Mouse (Mus musculus): ENCODE results near the gene Rxra. TPM values are rescaled to one million over a fixed set of nuclear protein-coding genes. Genes with fewer than 3 reads are reported as not detected.

Rxra gene
- total RNA-seq, 2 experiments from 2014 or later: 48.4 to 53.6 TPM

GRCm38 (mm10) chr2:27775006-27775405 lies 98.8 kb downstream of the Rxra start:
- no peak for DNase-seq
- intact Hi-C loops (cut with DNase I; ENCODE audit: low total_unique reads): no loop called here

DNA sequence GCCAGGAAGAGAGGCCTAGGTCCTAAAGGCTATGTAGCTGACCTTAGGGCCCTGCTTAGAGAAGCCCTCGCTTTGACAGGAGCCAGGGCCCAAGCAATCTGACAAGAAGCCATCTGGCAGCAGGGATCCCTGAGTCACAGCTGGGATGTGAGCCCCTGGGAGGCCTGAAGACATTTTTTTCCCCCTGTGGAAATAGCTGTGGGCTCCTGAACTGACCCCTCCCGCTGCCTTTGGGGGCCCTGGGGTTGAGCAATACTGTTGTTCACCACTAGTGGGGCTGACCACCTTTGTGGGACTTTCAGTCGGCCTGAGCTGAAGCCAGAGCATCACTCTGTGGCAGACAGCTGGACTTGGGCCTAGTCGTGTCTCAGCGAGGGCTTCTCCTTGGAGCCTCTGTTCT lies 99.4 kb downstream of the Rxra start:
- peak; percentile 59 for DNase-seq
- intact Hi-C loops (cut with DNase I; ENCODE audit: low total_unique reads): no loop called here

DNA sequence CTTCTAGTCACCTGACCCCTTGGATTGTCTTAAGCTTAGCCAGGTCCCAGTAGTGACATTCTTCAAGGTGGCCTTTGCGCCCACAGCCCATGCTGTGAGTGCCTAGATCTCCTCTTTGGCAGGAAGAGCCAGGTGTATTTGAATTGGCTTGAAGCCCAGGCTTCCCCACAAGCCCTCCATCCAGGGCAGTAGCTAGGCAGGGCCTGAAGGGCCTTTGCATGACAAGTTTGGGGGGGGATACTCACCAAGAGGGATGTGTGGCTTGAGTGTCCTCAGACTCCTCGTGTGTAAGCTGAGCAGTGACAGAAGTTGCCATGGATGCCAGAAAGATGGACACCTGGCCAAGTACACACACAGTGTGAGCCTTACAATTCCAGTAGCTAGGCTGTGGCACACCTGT lies 101.5 kb downstream of the Rxra start:
- no peak for DNase-seq
- intact Hi-C loops (cut with DNase I; ENCODE audit: low total_unique reads): no loop called here

DNA sequence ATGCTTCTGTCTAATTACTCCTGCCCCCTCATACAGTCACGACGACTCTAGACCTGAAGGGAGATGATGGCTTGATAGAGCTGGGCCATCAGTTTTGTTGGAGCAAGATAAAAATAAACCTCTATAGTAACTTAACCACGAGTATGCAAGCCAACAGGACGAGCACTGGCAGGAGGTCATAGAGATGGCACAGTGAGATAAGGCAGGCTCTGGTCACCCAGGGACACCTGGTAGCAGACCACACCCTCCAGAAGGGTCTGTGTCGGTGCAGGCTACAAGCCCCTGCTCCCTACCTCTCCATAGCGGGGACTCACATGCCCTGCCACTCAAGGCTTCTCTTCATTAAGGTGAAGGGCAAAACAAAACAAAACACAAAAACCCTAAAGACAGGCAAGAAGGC lies 102.0 kb downstream of the Rxra start:
- intact Hi-C loops (cut with DNase I; ENCODE audit: low total_unique reads): no loop called here
- DNase-seq: no peak

GRCm38 (mm10) chr2:27779291-27779866 lies 103.1 kb downstream of the Rxra start:
- peak; percentile 63 for DNase-seq
- intact Hi-C loops (cut with DNase I; ENCODE audit: low total_unique reads): no loop called here

DNA sequence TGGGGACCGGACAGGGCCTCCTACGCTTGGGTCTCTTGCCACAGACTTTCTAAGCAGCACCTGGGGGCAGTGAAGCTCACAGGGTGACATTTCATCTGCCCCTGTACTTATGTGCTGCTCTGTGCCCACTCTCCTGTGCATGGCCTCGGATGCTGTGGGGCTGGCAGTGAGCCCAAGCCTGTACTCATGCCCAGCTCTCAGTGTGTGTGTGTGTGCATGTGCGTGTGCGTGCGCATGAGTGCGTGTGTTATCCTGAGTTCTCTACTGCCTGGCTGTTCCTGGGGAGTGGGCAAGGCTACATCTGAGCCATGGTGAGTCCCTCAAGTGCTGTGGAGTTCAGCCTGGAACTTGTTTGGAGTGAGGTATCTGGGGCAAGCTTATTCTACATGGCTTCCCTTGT lies 103.9 kb downstream of the Rxra start:
- DNase-seq: no peak
- intact Hi-C loops (cut with DNase I; ENCODE audit: low total_unique reads): no loop called here

GRCm38 (mm10) chr2:27785363-27785762 lies 109.1 kb downstream of the Rxra start:
- intact Hi-C loops (cut with DNase I; ENCODE audit: low total_unique reads): no loop called here
- no peak for DNase-seq

DNA sequence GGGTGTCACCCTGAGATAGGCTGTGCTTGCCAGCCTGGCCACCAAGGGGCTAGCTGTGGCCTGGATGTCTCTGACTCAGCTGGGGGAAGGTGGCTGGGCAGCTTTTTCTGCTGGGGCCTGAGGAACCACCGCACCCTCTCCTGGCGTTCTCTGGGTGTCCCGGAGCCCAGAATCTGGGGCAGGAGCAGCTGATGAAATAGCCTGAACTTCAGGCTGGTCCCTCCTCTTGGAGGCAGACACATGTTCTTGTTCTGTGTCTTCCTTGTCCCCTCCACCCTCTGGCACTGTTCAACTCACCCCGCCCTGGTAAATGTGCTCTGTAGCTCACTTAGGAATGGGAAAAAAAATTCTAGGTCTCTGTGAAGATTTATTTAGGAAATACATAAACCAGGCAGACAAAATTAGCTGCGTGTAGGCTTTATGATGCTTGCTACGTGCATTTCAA lies 109.8 kb downstream of the Rxra start:
- DNase-seq: peak; percentile 77
- intact Hi-C loops (cut with DNase I; ENCODE audit: low total_unique reads): no loop called here

GRCm38 (mm10) chr2:27791571-27791970 lies 115.3 kb downstream of the Rxra start:
- intact Hi-C loops (cut with DNase I; ENCODE audit: low total_unique reads): no loop called here
- DNase-seq: no peak

- peak; percentile 68 for DNase-seq
- intact Hi-C loops (cut with DNase I; ENCODE audit: low total_unique reads): no loop called here
Measured at GRCm38 (mm10) chr2:27799018-27799417, 122.8 kb downstream of the Rxra start.

GRCm38 (mm10) chr2:27801041-27801440 lies 124.8 kb downstream of the Rxra start:
- intact Hi-C loops (cut with DNase I; ENCODE audit: low total_unique reads): no loop called here
- no peak for DNase-seq

GRCm38 (mm10) chr2:27802493-27802892 lies 126.3 kb downstream of the Rxra start:
- intact Hi-C loops (cut with DNase I; ENCODE audit: low total_unique reads): no loop called here
- DNase-seq: peak; percentile 79

- intact Hi-C loops (cut with DNase I; ENCODE audit: low total_unique reads): no loop called here
Measured at GRCm38 (mm10) chr2:27806691-27807090, 130.5 kb downstream of the Rxra start.

GRCm38 (mm10) chr2:27807684-27808083 lies 131.4 kb downstream of the Rxra start:
- intact Hi-C loops (cut with DNase I; ENCODE audit: low total_unique reads): no loop called here
- no peak for DNase-seq

More at GRCm38 (mm10) chr2:27806691-27807090, 130.5 kb downstream of the Rxra start:
- no peak for DNase-seq

GRCm38 (mm10) chr2:27809897-27810296 lies 133.7 kb downstream of the Rxra start:
- no peak for DNase-seq
- intact Hi-C loops (cut with DNase I; ENCODE audit: low total_unique reads): no loop called here

Other genes starting within 250 kb of the Rxra start
- gene Vav2, start 249.4 kb upstream of the Rxra start, total RNA-seq (2021): 1 to 10 TPM; 3.2 to 4.0 TPM
- 1 to 10 TPM in 1 of 2 experiments, under 1 TPM in 1; 1.00 to 1.4 TPM for gene Brd3os, start 234.1 kb upstream of the Rxra start, total RNA-seq (2021)
- gene Brd3, start 168.8 kb upstream of the Rxra start, total RNA-seq (2021): 10 to 100 TPM; 23.7 to 35.2 TPM
- gene Wdr5, start 161.3 kb upstream of the Rxra start, total RNA-seq (2021): 10 to 100 TPM; 17.5 to 20.9 TPM
- 100 to 1,000 TPM; 124 to 170 TPM for gene Col5a1, start 210.0 kb downstream of the Rxra start, total RNA-seq (2021)